Mouse (Mus musculus): ENCODE measurements at regions not wholly inside any gene's neighbourhood (a gene's known extent, or its start where the extent isn't known, plus 50 kb on each side); places are given as distances from the start of the nearest gene placed in this dataset.
"Not testable (repeated sequence)": the region's sequence is repeated elsewhere in the genome, so short reads cannot be mapped to it uniquely, and the experiment has no call there.

- DNase-seq (ENCODE audit: low read depth in 3 of 3, low spot score in 3 of 3) (no peak), ATAC-seq (ENCODE audit: insufficient read depth) (no peak)
- Histone ChIP-seq H3K9me3 (ENCODE audit: control insufficient read depth, low read length) (no peaks in the 10 kb centered on the region), H3K4me1 (replicated peaks; ENCODE audit: control insufficient read depth in 2 of 2, insufficient read depth in 2 of 2, low read length in 1 of 2) (no peaks in the 10 kb centered on the region), H3K27me3 (ENCODE audit: control insufficient read depth, insufficient read depth, low read length) (no peaks in the 10 kb centered on the region), H3K9ac (replicated peaks) (no peak overlapping the region), H3K36me3 (replicated peaks; ENCODE audit: control insufficient read depth, insufficient read depth, low read depth) (no peaks in the 10 kb centered on the region), H3K4me3 (ENCODE audit: insufficient read depth in 1 of 2, low read depth in 2 of 2, low read length in 2 of 2) (no peak overlapping the region), H3K4me2 (ENCODE audit: low read depth) (no peak overlapping the region), H3K27ac (no peak overlapping the region)
- 73% methylated on average over 8 of the region's 8 CpGs for WGBS (ENCODE audit: insufficient replicate concordance)
- TF ChIP-seq EP300 (IDR thresholded peaks at IDR 0.05; ENCODE audit: low read depth) (no peak), CTCF (IDR thresholded peaks at IDR 0.05; ENCODE audit: low read depth) (no peak)
Measured at GRCm38 (mm10) chr6:64970158-64970557, 72.2 kb upstream of the Smarcad1 start.

GRCm38 (mm10) chr6:64973968-64974367, 68.4 kb upstream of the Smarcad1 start:
- Histone ChIP-seq H3K9me3 (ENCODE audit: control insufficient read depth, low read length) (no peaks in the 10 kb centered on the region), H3K27ac (no peak overlapping the region), H3K4me3 (ENCODE audit: insufficient read depth in 1 of 2, low read depth in 2 of 2, low read length in 2 of 2) (no peak overlapping the region), H3K27me3 (ENCODE audit: control insufficient read depth, insufficient read depth, low read length) (no peaks in the 10 kb centered on the region), H3K4me1 (replicated peaks; ENCODE audit: control insufficient read depth in 2 of 2, insufficient read depth in 2 of 2, low read length in 1 of 2) (no peaks in the 10 kb centered on the region), H3K9ac (replicated peaks) (no peak overlapping the region), H3K36me3 (replicated peaks; ENCODE audit: control insufficient read depth, insufficient read depth, low read depth) (no peaks in the 10 kb centered on the region), H3K4me2 (ENCODE audit: low read depth) (no peak overlapping the region)
- DNase-seq (ENCODE audit: low read depth in 3 of 3, low spot score in 3 of 3) (peak in 1 of 3 experiments; percentile 2), ATAC-seq (ENCODE audit: insufficient read depth) (no peak)
- no peak for TF ChIP-seq EP300 (IDR thresholded peaks at IDR 0.05; ENCODE audit: low read depth)
- TF ChIP-seq CTCF (IDR thresholded peaks at IDR 0.05; ENCODE audit: low read depth) = peak; percentile 56
- 18% methylated on average over 2 of the region's 2 CpGs for WGBS (ENCODE audit: insufficient replicate concordance)

GRCm38 (mm10) chr6:64974453-64974852, 67.9 kb upstream of the Smarcad1 start:
- H3K4me1 ChIP-seq (replicated peaks; ENCODE audit: control insufficient read depth in 2 of 2, insufficient read depth in 2 of 2, low read length in 1 of 2); H3K4me3 ChIP-seq (ENCODE audit: insufficient read depth in 1 of 2, low read depth in 2 of 2, low read length in 2 of 2); H3K9me3 ChIP-seq (ENCODE audit: control insufficient read depth, low read length); H3K27ac ChIP-seq; H3K4me2 ChIP-seq (ENCODE audit: low read depth); H3K36me3 ChIP-seq (replicated peaks; ENCODE audit: control insufficient read depth, insufficient read depth, low read depth); H3K27me3 ChIP-seq (ENCODE audit: control insufficient read depth, insufficient read depth, low read length); H3K9ac ChIP-seq (replicated peaks); DNase-seq (ENCODE audit: low read depth in 3 of 3, low spot score in 3 of 3); ATAC-seq (ENCODE audit: insufficient read depth): not testable (repeated sequence)
- 78% methylated on average over 1 of the region's 1 CpGs for whole genome bisulfite sequencing (ENCODE audit: insufficient replicate concordance)

- no peak overlapping the region for H3K4me3 ChIP-seq (ENCODE audit: insufficient read depth in 1 of 2, low read depth in 2 of 2, low read length in 2 of 2)
- H3K36me3 ChIP-seq (replicated peaks; ENCODE audit: control insufficient read depth, insufficient read depth, low read depth) = no peaks in the 10 kb centered on the region
- no peak for TF ChIP-seq CTCF (IDR thresholded peaks at IDR 0.05; ENCODE audit: low read depth)
- TF ChIP-seq EP300 (IDR thresholded peaks at IDR 0.05; ENCODE audit: low read depth) = no peak
- H3K27me3 ChIP-seq (ENCODE audit: control insufficient read depth, insufficient read depth, low read length) = no peaks in the 10 kb centered on the region
- H3K4me1 ChIP-seq (replicated peaks; ENCODE audit: control insufficient read depth in 2 of 2, insufficient read depth in 2 of 2, low read length in 1 of 2) = no peaks in the 10 kb centered on the region
- no peaks in the 10 kb centered on the region for H3K9me3 ChIP-seq (ENCODE audit: control insufficient read depth, low read length)
- no peak overlapping the region for H3K9ac ChIP-seq (replicated peaks)
- DNase-seq (ENCODE audit: low read depth in 3 of 3, low spot score in 3 of 3) = no peak
- no peak overlapping the region for H3K4me2 ChIP-seq (ENCODE audit: low read depth)
- no peak for ATAC-seq (ENCODE audit: insufficient read depth)
- 42% methylated on average over 2 of the region's 2 CpGs for WGBS (ENCODE audit: insufficient replicate concordance)
- H3K27ac ChIP-seq = no peak overlapping the region
Measured at GRCm38 (mm10) chr6:64982132-64982531, 60.3 kb upstream of the Smarcad1 start.

Data from liver, embryonic 14.5 days (tissue).